Mouse (Mus musculus): ENCODE measurements around the gene Cebpb. TPM values are rescaled to one million over a fixed set of nuclear protein-coding genes. Genes with fewer than 3 reads are reported as not detected.

Gene Cebpb
- polyA plus RNA-seq, 1 experiment from 2014 or later, result 7.4 TPM

DNA sequence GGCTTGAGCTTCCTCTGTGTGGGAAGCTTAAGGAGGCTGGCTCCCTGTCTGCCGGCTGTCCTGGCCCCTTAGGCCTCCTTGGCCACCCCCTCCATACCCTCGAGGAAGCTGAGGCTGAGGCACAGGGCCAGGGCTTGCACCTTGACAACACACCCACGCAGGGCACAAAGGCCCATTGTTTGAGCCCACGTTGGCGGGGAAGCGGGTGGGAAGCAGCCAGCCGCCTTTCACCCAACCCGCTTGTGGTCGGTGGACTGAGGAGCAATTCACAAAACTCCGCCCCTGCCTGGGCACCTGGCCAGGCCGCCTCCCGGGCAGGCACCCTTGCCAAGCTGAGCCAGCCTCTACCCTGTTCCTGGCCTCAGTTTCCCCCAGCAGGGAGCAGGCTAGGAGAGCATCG is 38.4 kb downstream of the Cebpb start:
- 68% methylated on average over 13 of the region's 13 CpGs for WGBS (ENCODE audit: insufficient replicate concordance)
- Histone ChIP-seq H3K27ac (no peak overlapping the region), H3K4me2 (no peak overlapping the region), H3K9ac (no peak overlapping the region), H3K4me3 (replicated peaks) (no peak overlapping the region), H3K36me3 (no peaks in the 10 kb centered on the region), H3K4me1 (replicated peaks) (no peaks in the 10 kb centered on the region), H3K9me3 (replicated peaks) (no peaks in the 10 kb centered on the region), H3K27me3 (peaks cover 6% of the 10 kb centered on the region; the same call in 1 of the 2 replicates)
- DNase-seq, result no peak
- ATAC-seq (ENCODE audit: low read depth), result no peak

DNA sequence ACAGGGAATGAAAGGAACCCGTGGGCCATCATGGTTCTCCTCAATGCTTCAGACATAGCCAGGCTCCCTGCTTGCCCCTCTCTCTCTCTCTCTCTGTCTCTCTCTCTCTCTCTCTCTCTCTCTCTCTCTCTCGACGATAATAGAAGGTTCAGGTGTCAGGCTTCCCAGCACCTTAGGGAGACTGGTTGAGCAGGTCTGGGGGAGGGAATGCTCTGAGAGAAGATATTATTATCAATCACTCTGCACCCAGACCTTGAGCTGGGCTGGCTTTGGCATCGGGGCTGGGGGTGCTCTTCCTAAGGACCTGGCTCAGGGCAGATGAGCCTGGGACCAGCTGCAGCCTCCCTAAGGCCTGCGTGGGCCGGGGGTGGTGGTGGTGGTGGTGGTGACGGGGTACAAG is 41.3 kb downstream of the Cebpb start:
- H3K27me3 ChIP-seq, result 0 out of 2 replicates have a peak, but pooled peaks cover 3% of the 10 kb centered on the region
- no peak for ATAC-seq (ENCODE audit: low read depth)

DNA sequence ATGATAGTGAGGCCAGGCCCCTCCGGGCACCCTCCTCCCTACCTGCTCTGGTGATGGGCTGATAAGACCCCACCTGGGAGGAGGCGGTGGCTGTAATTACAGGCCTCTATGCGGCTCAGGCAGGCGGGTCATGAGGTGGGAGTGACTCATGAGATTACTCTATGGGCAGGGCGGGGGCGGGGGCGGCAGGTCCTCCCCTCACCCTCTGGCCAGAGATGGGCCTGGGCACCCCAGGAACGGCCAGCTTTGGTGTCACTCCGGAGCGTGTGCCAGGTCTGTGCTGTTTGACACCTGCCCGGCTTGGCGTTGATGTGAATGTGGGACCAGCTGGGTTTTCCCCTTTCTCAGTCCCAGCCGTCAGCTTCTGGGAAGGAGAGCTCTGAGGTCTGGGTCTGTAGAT is 42.4 kb downstream of the Cebpb start:
- no peaks in the 10 kb centered on the region; the same call in 1 of the 2 replicates for H3K4me1 ChIP-seq (replicated peaks)
- 0 out of 2 replicates have a peak, but pooled peaks cover 3% of the 10 kb centered on the region for H3K27me3 ChIP-seq
- no peak overlapping the region for H3K9ac ChIP-seq
- no peak for ATAC-seq (ENCODE audit: low read depth)
- WGBS (ENCODE audit: insufficient replicate concordance), result 68% methylated on average over 13 of the region's 13 CpGs
- no peak overlapping the region for H3K27ac ChIP-seq
- H3K9me3 ChIP-seq (replicated peaks), result no peaks in the 10 kb centered on the region
- no peaks in the 10 kb centered on the region for H3K36me3 ChIP-seq
- no peak overlapping the region for H3K4me2 ChIP-seq
- H3K4me3 ChIP-seq (replicated peaks), result no peak overlapping the region
- DNase-seq, result no peak

More for the DNA sequence above, 41.3 kb downstream of the Cebpb start:
- Histone ChIP-seq H3K27ac (no peak overlapping the region), H3K4me1 (replicated peaks) (no peaks in the 10 kb centered on the region), H3K9me3 (replicated peaks) (no peaks in the 10 kb centered on the region), H3K4me2 (no peak overlapping the region), H3K4me3 (replicated peaks) (no peak overlapping the region), H3K36me3 (no peaks in the 10 kb centered on the region), H3K9ac (no peak overlapping the region)
- no peak for DNase-seq
- WGBS (ENCODE audit: insufficient replicate concordance), result 62% methylated on average over 7 of the region's 7 CpGs

DNA sequence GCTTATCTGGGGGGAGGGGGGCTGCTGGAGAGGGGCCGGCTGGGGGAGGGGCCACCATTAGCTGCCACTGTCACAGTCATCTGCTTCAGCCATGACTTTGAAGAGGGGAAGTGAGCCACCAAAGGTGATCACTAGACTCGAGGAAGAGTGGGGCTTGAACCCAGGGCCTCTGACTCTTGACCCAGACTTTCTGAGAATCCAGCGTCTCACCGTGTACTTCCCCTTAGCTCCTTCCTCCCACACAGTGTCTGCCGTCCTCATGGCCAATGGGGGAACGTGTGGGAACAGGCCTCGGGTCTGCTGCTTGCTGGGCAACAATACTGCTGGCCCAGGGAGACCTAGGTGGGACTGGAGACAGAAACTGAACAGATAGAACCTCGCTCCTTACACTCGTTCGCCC is 46.1 kb downstream of the Cebpb start:
- 37% methylated on average over 10 of the region's 10 CpGs for WGBS (ENCODE audit: insufficient replicate concordance)
- DNase-seq, result no peak
- no peak for ATAC-seq (ENCODE audit: low read depth)
- no peaks in the 10 kb centered on the region for H3K9me3 ChIP-seq (replicated peaks)
- H3K27me3 ChIP-seq, result no peaks in the 10 kb centered on the region
- H3K27ac ChIP-seq, result no peak overlapping the region
- H3K4me1 ChIP-seq (replicated peaks), result no peaks in the 10 kb centered on the region; the same call in 1 of the 2 replicates
- H3K9ac ChIP-seq, result no peak overlapping the region
- no peaks in the 10 kb centered on the region for H3K36me3 ChIP-seq
- H3K4me3 ChIP-seq (replicated peaks), result no peak overlapping the region
- H3K4me2 ChIP-seq, result no peak overlapping the region

DNA sequence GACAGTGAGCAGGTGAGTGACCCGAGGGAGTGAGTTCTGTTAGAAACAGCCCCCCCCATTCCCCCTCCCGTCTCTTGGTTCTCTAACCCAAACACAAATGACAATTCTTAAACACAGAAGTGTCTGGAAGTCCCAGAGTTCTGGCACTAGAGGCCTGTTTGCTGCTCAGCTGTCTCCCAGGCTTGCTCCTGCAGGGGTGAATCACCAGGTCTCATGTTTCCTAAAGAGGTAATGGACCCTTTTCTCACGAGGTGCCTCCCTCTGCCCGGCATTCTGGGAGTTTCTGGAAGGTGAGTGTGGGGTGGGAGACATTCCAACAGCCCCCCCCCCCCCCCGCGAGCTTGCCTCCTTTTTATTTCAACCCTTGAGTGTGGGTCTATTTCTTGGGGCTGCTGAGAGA is 50.3 kb downstream of the Cebpb start:
- Histone ChIP-seq H3K9ac (no peak overlapping the region), H3K4me3 (replicated peaks) (no peak overlapping the region), H3K27ac (no peak overlapping the region), H3K4me2 (no peak overlapping the region), H3K27me3 (no peaks in the 10 kb centered on the region), H3K4me1 (replicated peaks) (peaks cover 7% of the 10 kb centered on the region; the same call in 1 of the 2 replicates), H3K36me3 (no peaks in the 10 kb centered on the region), H3K9me3 (replicated peaks) (no peaks in the 10 kb centered on the region)
- WGBS (ENCODE audit: insufficient replicate concordance), result 36% methylated on average over 5 of the region's 6 CpGs
- DNase-seq (no peak), ATAC-seq (ENCODE audit: low read depth) (no peak)

Small RNA genes within 50 kb of the gene (microRNA-seq; reads per million reads assigned to microRNA genes)
- gene Gm22355, result not detected

Other genes starting within 250 kb of the Cebpb start
- 32.5 and 33.2 TPM in 2 replicates for gene Rnf114, start 196.3 kb upstream of the Cebpb start, polyA plus RNA-seq (2015; fragmentation: Nextera tagmentation; extraction: Ambion mirVana)
- gene Spata2, start 196.0 kb upstream of the Cebpb start, polyA plus RNA-seq (2015; fragmentation: Nextera tagmentation; extraction: Ambion mirVana), result 7.0 and 9.4 TPM in 2 replicates
- gene Snai1, start 150.7 kb upstream of the Cebpb start, polyA plus RNA-seq (2015; fragmentation: Nextera tagmentation; extraction: Ambion mirVana), result 1.8 and 2.5 TPM in 2 replicates
- gene Ube2v1, start 56.8 kb upstream of the Cebpb start, polyA plus RNA-seq (2015; fragmentation: Nextera tagmentation; extraction: Ambion mirVana), result 205 and 229 TPM in 2 replicates
- 2.9 TPM in 1 of 2 replicates, not detected in the other for gene Gm20431, start 27.4 kb upstream of the Cebpb start, polyA plus RNA-seq (2015; fragmentation: Nextera tagmentation; extraction: Ambion mirVana)
- 16.1 and 17.1 TPM in 2 replicates for gene Tmem189, start 907 bp downstream of the Cebpb start, polyA plus RNA-seq (2015; fragmentation: Nextera tagmentation; extraction: Ambion mirVana)
- 35.3 and 43.9 TPM in 2 replicates for gene Ptpn1, start 243.1 kb downstream of the Cebpb start, polyA plus RNA-seq (2015; fragmentation: Nextera tagmentation; extraction: Ambion mirVana)

Data from liver, embryonic 13.5 days (tissue).